Mouse (Mus musculus) cerebellum, adult 2 months (tissue): ENCODE measurements around the gene Usp47. TPM values are rescaled to one million over a fixed set of nuclear protein-coding genes. Genes with fewer than 3 reads are reported as not detected.

ENCODE experiments used
- DNase-seq, 2 experiments: peaks; one replicate each; pipeline ENCODE4 v3.0.0; 2021
- H3K27ac ChIP-seq: fragments of 200-500 bp; 2 replicates; pipeline ENCODE4 v1.5.1; 2012; ENCODE audit warnings: low read length, control low read depth, inconsistent platforms; ENCODE audit not compliant: insufficient read depth
- H3K27me3 ChIP-seq: fragments of 200-500 bp; 2 replicates; pipeline ENCODE4 v1.6.1; 2012; ENCODE audit warnings: inconsistent platforms, mild to moderate bottlenecking, low read length, moderate library complexity; ENCODE audit not compliant: control insufficient read depth, insufficient read depth
- H3K4me1 ChIP-seq: fragments of 200-500 bp; 2 replicates; pipeline ENCODE4 v1.6.1; 2011; ENCODE audit warnings: low read length; ENCODE audit not compliant: control insufficient read depth, insufficient read depth
- H3K4me3 ChIP-seq: fragments of 200-500 bp; replicated peaks from 2 replicates; pipeline ENCODE3; 2011; ENCODE audit warnings: mild to moderate bottlenecking, low read depth, low read length, control low read depth; ENCODE audit not compliant: insufficient read depth
- CTCF ChIP-seq: fragments of 200-500 bp; IDR thresholded peaks from 2 replicates; pipeline ENCODE4 v1.5.1; 2011; ENCODE audit warnings: low read depth, mild to moderate bottlenecking, control low read depth, low read length, moderate library complexity, borderline replicate concordance; ENCODE audit not compliant: insufficient read depth
- POLR2A ChIP-seq: fragments of 200-500 bp; IDR thresholded peaks from 2 replicates; pipeline ENCODE4 v1.6.1; 2011; ENCODE audit warnings: low read length, control low read depth, borderline replicate concordance; ENCODE audit not compliant: insufficient read depth
- WGBS: fragments of 180-500 bp; shearing (Covaris S2); methylation state at CpG from one replicate; pipeline ENCODE4 v1.1.7; 2018; 5-methylcytosine and 5-hydroxymethylcytosine counted together
- polyA plus RNA-seq: library from polyadenylated mRNA; depleted of rRNA; stranded (reverse); fragments of >200 nt; gene quantifications from 2 replicates; pipeline ENCODE4 v1.2.3, GENCODE M21; 2012

The Usp47 gene
- polyA plus RNA-seq, 1 experiment: 45.1 TPM

DNA sequence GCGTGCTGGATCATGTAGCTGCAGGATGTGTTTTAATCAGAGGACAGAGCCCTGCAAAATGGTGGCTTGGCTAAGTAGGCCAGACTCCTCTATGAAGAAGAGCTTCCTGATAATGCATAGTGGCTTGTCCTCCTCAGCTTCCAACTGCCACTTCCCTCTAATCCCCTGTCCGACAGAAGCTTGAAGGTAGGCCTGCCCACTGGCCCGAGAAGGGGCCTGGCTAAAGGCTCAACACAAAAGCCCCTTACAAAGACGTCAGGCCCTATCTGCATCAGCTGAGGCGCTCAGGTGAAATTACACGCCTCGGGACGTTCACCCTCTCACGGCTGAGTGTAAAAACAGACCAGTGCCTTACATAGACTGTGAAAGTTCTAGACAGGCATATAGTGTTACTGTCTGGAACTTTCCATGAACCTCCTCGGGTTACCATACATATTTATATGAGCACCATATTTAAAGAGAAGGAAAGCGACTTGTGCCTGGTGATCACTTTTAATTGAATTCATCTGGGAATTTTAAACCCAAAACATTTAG, 121.4 kb downstream of the Usp47 start:
- no peak overlapping the region for H3K4me3 ChIP-seq
- no peak overlapping the region for H3K27ac ChIP-seq
- no peaks in the 10 kb centered on the region for H3K4me1 ChIP-seq
- no peaks in the 10 kb centered on the region for H3K27me3 ChIP-seq
- TF ChIP-seq POLR2A (no peak), CTCF (no peak)
- DNase-seq: no peak
- 80% methylated on average over 11 of the region's 11 CpGs for WGBS

DNA sequence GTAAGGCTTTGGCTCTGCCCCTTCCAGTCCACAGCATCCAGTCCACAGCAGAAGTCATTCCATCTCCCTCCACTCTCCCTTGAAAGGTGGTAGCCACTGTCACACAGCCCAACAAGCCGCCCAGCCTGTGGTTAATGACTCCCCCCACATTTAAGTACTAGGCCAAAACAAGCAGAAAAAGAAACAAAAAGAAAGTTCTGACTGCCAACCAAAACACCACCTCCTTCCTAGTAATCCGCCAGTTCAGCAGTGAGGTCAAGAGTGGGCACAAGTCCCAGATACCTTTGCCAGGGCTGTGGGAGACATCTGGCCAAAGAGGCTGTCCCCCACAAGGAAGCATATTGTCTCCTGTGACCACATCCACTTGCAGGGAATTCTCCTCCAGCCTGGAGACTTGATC, 124.7 kb downstream of the Usp47 start:
- H3K4me3 ChIP-seq: no peak overlapping the region
- no peak overlapping the region for H3K27ac ChIP-seq
- H3K4me1 ChIP-seq: no peaks in the 10 kb centered on the region
- no peaks in the 10 kb centered on the region for H3K27me3 ChIP-seq
- 52% methylated on average over 2 of the region's 2 CpGs for WGBS
- no peak for TF ChIP-seq CTCF
- TF ChIP-seq POLR2A: no peak
- peak in 1 of 2 experiments; percentile 33 for DNase-seq

- Histone ChIP-seq H3K27me3 (no peaks in the 10 kb centered on the region), H3K4me3 (no peak overlapping the region), H3K27ac (no peak overlapping the region), H3K4me1 (no peaks in the 10 kb centered on the region)
- WGBS: 59% methylated on average over 10 of the region's 10 CpGs
- no peak for DNase-seq
- TF ChIP-seq CTCF: no peak
- no peak for TF ChIP-seq POLR2A
These were observed 125.8 kb downstream of the Usp47 start for GRCm38 (mm10) chr7:112149113-112149512.

DNA sequence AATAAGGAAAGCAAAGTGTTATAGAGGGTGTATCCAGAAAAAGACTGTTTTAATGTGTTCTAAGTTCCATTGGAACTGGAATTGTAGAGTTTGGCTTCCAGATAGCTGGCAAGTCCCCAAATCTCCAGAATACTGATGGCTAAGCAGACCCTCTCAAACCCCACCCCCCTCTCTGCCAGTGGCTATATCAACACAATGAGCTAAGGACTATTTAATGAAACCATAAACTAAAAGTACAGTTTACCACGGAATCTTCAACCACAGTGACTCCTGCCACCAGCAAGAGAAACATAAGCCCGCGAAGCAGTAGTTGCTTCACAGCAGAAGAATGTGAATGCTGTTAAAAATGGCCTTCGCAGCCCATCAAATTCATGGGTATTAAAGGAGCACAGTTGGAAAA, 131.1 kb downstream of the Usp47 start:
- no peak for TF ChIP-seq POLR2A
- TF ChIP-seq CTCF: no peak
- Histone ChIP-seq H3K27ac (no peak overlapping the region), H3K4me1 (no peaks in the 10 kb centered on the region), H3K27me3 (no peaks in the 10 kb centered on the region; the same call in 1 of the 2 replicates), H3K4me3 (no peak overlapping the region)
- 81% methylated on average over 4 of the region's 4 CpGs for WGBS
- DNase-seq: no peak

DNA sequence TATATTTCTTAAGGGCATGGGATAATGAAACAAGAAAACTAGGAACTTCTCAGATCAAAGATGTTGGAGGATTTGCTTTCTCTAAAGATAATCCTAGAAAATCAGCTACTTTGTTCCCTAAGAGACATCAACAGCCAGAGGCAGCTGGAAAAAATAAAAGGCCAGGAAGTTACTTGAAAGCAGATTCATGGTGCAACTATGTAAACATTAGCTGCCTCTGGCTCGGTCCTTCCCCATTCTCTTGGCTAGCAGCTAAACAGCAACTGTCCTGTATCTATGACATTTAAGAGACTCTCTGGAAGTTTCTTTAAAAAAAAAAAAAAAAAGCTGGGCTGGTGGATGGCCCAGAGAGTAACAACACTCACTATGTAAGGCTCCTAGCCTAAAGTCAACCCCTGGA, 131.9 kb downstream of the Usp47 start:
- TF ChIP-seq POLR2A: no peak
- no peak for TF ChIP-seq CTCF
- 93% methylated on average over 1 of the region's 1 CpGs for WGBS
- H3K4me3 ChIP-seq: no peak overlapping the region
- H3K27me3 ChIP-seq: no peaks in the 10 kb centered on the region; the same call in 1 of the 2 replicates
- no peaks in the 10 kb centered on the region for H3K4me1 ChIP-seq
- DNase-seq: no peak
- no peak overlapping the region for H3K27ac ChIP-seq

DNA sequence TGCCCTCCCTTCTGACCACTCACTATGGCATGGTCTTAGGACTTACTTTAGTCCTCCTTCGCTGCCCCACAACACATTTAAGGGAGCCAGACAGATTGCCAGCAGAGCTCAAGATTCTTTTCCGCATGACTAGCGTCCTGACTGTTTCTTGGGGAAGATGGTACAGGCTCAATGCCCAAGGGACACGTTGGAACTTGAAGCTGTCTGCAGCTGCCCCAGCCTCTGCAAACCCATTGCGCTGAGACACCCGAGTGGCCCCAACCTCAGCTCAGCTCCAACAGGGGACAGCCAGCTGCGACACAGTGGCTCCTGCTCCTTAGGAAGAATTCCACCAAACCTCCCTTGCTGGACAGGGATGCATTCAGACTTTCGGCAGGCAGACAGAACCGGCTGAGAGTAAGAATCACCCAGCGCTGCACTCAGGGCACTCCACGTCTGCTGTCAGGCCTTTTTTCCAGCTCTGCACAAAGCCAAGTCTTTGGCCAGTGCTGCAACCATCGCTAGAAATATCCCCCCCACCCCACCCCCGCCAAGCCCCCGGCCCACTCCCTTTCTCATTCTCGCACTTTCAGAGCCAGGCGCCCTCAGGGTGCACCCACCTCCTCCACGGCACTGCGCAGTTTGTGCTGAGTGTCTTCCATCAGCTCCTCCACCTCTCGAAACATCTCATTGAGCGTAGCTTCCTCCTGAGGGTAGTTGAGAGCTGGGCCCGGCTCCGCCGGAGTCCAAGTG, 134.4 kb downstream of the Usp47 start:
- TF ChIP-seq CTCF (no peak), POLR2A (no peak)
- Histone ChIP-seq H3K27me3 (no peaks in the 10 kb centered on the region; the same call in 1 of the 2 replicates), H3K4me3 (peak overlapping the region; percentile 20), H3K27ac (no peak overlapping the region), H3K4me1 (no peaks in the 10 kb centered on the region)
- no peak for DNase-seq
- 21% methylated on average over 23 of the region's 23 CpGs for WGBS

DNA sequence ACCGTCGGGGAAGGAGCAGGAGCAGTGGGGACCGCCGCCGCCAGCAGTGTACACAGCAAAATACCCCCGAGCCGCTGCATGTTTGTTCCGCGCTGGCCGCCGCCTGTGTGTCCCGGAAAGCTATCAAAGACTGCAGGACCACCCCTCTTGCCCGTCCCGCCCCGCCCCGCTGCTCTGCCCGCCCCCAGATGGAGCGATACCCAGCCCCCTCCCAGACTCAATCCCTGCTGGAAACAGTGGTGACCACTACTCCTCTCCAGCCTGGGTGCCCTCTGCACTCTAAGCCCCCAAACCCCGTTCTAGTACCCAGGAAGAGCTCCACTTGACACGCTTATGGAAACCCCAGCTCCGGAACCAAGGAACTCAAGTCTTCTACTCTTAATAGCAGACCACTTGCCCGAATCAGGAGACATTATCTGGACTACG, 135.0 kb downstream of the Usp47 start:
- H3K4me3 ChIP-seq: no peak overlapping the region
- TF ChIP-seq POLR2A (no peak), CTCF (no peak)
- WGBS: 9% methylated on average over 23 of the region's 23 CpGs
- no peaks in the 10 kb centered on the region; the same call in 1 of the 2 replicates for H3K27me3 ChIP-seq
- DNase-seq: no peak
- H3K27ac ChIP-seq: no peak overlapping the region
- H3K4me1 ChIP-seq: no peaks in the 10 kb centered on the region

DNA sequence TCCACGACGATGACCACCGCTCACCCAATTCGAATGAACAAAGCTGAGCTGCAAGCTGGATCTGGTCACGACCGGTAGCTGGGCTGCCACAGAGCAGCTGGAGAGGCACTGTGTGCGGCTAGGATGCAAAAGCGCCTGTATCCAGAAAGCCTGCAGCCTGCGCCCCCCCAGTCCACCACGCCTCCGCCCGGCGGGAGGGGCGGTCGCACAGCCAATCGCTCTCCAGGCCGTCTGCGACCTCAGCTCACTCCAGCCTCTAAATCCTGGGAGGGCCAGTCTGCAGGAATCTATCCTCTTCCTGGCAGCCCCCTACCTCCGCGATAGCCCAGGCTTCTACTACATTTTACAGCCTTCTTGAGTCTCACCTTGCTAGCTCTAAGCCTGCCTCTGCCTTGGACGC, 135.6 kb downstream of the Usp47 start, which contains the start of gene Dkk3:
Gene Dkk3 (minus strand): TSS at position 116 of the 400 bp plus-strand sequence.
- Histone ChIP-seq H3K4me1 (no peaks in the 10 kb centered on the region), H3K27ac (no peak within 1 kb of the TSS), H3K4me3 (peak within 1 kb of the TSS; percentile 20), H3K27me3 (no peaks in the 10 kb centered on the region; the same call in 1 of the 2 replicates)
- WGBS: 36% methylated on average over 21 of the region's 21 CpGs
- no peak for DNase-seq
- TF ChIP-seq POLR2A (no peak), CTCF (no peak)
